17 mouse cellular contexts compared by ENCODE assay signal in genomic region chr12:111794526-111795179, GRCm38 (mm10). TPM values are rescaled to one million over a fixed set of nuclear protein-coding genes. Genes with fewer than 3 reads are reported as not detected.
DNase-seq lines count a peak whose midpoint lies in the region; ATAC-seq and TF ChIP-seq lines count a peak whose summit lies in the region.
"Had no signal": no experiment of that assay in that cellular context is flagged by ENCODE, and none has a peak within 500 bp of the region (broad histone marks: within the 10 kb centered on the region; RNA-seq: fewer than 3 reads in every experiment).

No protein-coding gene starts in this region.

- ATAC-seq in liver, embryonic 12.5 days, result no peak
- ATAC-seq in liver, postnatal 0 days, result no peak
- ATAC-seq in intestine, embryonic 16.5 days, result peak; percentile 84

- peak overlapping the region; percentile 38 for H3K4me2 ChIP-seq in liver, embryonic 12.5 days
- no peak overlapping the region for H3K4me2 ChIP-seq in liver, postnatal 0 days (ENCODE audit: low read depth, low read length)
- H3K4me2 ChIP-seq in intestine, embryonic 16.5 days (ENCODE audit: low read depth, low read length), result peak overlapping the region; percentile 9; the same call in 1 of the 2 replicates
- H3K4me2 ChIP-seq: embryonic facial prominence, embryonic 12.5 days; forebrain, embryonic 12.5 days; heart, embryonic 12.5 days; hindbrain, embryonic 15.5 days had no signal

- H3K27me3 ChIP-seq in liver, embryonic 12.5 days (replicated peaks), result no peaks in the 10 kb centered on the region
- H3K27me3 ChIP-seq in liver, postnatal 0 days (ENCODE audit: insufficient read depth, low read length), result no peaks in the 10 kb centered on the region
- H3K27me3 ChIP-seq in intestine, embryonic 16.5 days (replicated peaks; ENCODE audit: control insufficient read depth, insufficient read depth, low read length), result no peaks in the 10 kb centered on the region
- H3K27me3 ChIP-seq: embryonic facial prominence, embryonic 12.5 days; forebrain, embryonic 12.5 days; heart, embryonic 12.5 days; hindbrain, embryonic 15.5 days had no signal

- no peak overlapping the region for H3K27ac ChIP-seq in liver, embryonic 12.5 days
- H3K27ac ChIP-seq in liver, postnatal 0 days (ENCODE audit: low read depth), result no peak overlapping the region
- H3K27ac ChIP-seq in intestine, embryonic 16.5 days (ENCODE audit: low read length), result peak overlapping the region; percentile 87
- H3K27ac ChIP-seq: forebrain, embryonic 12.5 days; hindbrain, embryonic 15.5 days had no signal

- H3K4me3 ChIP-seq in liver, embryonic 12.5 days, result no peak overlapping the region
- no peak overlapping the region for H3K4me3 ChIP-seq in liver, postnatal 0 days (ENCODE audit: low read depth, low read length)
- no peak overlapping the region for H3K4me3 ChIP-seq in intestine, embryonic 16.5 days (ENCODE audit: low read length)
- H3K4me3 ChIP-seq: embryonic facial prominence, embryonic 12.5 days; forebrain, embryonic 12.5 days; heart, embryonic 12.5 days; hindbrain, embryonic 15.5 days had no signal

- H3K9ac ChIP-seq in liver, embryonic 12.5 days, result peak overlapping the region; percentile 28; the same call in 1 of the 2 replicates
- H3K9ac ChIP-seq in liver, postnatal 0 days (replicated peaks), result no peak overlapping the region
- 0 out of 2 replicates have a peak overlapping the region, but pooled peaks have one; percentile 33 for H3K9ac ChIP-seq in intestine, embryonic 16.5 days (ENCODE audit: low read depth, low read length)
- H3K9ac ChIP-seq: embryonic facial prominence, embryonic 12.5 days; forebrain, embryonic 12.5 days; heart, embryonic 12.5 days; hindbrain, embryonic 15.5 days had no signal

- 89% methylated on average over 18 of the region's 18 CpGs for WGBS in liver, embryonic 12.5 days (ENCODE audit: insufficient replicate concordance)
- WGBS in liver, postnatal 0 days (ENCODE audit: insufficient replicate concordance), result 94% methylated on average over 18 of the region's 18 CpGs
- WGBS in intestine, embryonic 16.5 days, result 86% methylated on average over 18 of the region's 18 CpGs

- H3K9me3 ChIP-seq in liver, embryonic 12.5 days (replicated peaks), result no peaks in the 10 kb centered on the region
- no peaks in the 10 kb centered on the region for H3K9me3 ChIP-seq in liver, postnatal 0 days (ENCODE audit: low read length)
- H3K9me3 ChIP-seq in intestine, embryonic 16.5 days (ENCODE audit: control insufficient read depth, low read length), result no peaks in the 10 kb centered on the region
- H3K9me3 ChIP-seq: embryonic facial prominence, embryonic 12.5 days; forebrain, embryonic 12.5 days; heart, embryonic 12.5 days; hindbrain, embryonic 15.5 days had no signal

- no peak for TF ChIP-seq EP300 in liver, postnatal 0 days (IDR thresholded peaks at IDR 0.05; ENCODE audit: low read depth)

- peak; percentile 7 for DNase-seq in adrenal gland, postnatal 14 days
- no peak for DNase-seq in adrenal gland, adult 2 months
- peak; percentile 31 for DNase-seq in kidney, adult 11 months
- no peak for DNase-seq in kidney, adult 9 months
- DNase-seq in liver, postnatal 0 days, result no peak
- DNase-seq in frontal cortex, postnatal 10 days (ENCODE audit: low spot score in 2 of 2), result no peak
- DNase-seq: lung, postnatal 4 days; midbrain, embryonic 14.5 days; right cerebral cortex, postnatal 14 days; spleen, adult 18-20 months; thymus, postnatal 14 days had no signal

- TF ChIP-seq CTCF in liver, postnatal 0 days (IDR thresholded peaks at IDR 0.05; ENCODE audit: low read depth), result no peak

- H3K4me1 ChIP-seq in liver, embryonic 12.5 days, result peaks cover 19% of the 10 kb centered on the region
- H3K4me1 ChIP-seq in liver, postnatal 0 days (ENCODE audit: insufficient read depth), result no peaks in the 10 kb centered on the region; the same call in 1 of the 2 replicates
- H3K4me1 ChIP-seq in intestine, embryonic 16.5 days (ENCODE audit: control insufficient read depth, insufficient read depth, low read length), result peaks cover 23% of the 10 kb centered on the region
- H3K4me1 ChIP-seq: embryonic facial prominence, embryonic 12.5 days; heart, embryonic 12.5 days; hindbrain, embryonic 15.5 days had no signal

- H3K36me3 ChIP-seq in liver, embryonic 12.5 days, result peaks cover 92% of the 10 kb centered on the region
- H3K36me3 ChIP-seq in liver, postnatal 0 days (replicated peaks; ENCODE audit: insufficient read depth, low read length), result peaks cover 52% of the 10 kb centered on the region
- H3K36me3 ChIP-seq in intestine, embryonic 16.5 days (ENCODE audit: control insufficient read depth, insufficient read depth, low read length), result peaks cover 18% of the 10 kb centered on the region; the same call in 1 of the 2 replicates

RNA-seq across cellular contexts. Expression of gene Xrcc3, which starts 19.0 kb away (rescaled TPM):
- 18.6 and 20.8 TPM in 2 replicates for total RNA-seq in adrenal gland, postnatal 14 days (2021)
- 10 to 100 TPM in 1 of 2 experiments, 1 to 10 TPM in 1; 8.8 to 17.8 TPM for total RNA-seq in adrenal gland, adult 2 months (2021)
- polyA plus RNA-seq in adrenal gland, adult 2 months (2012; rRNA removed), result 19.7 and 22.5 TPM in 2 replicates
- polyA plus RNA-seq in liver, embryonic 12.5 days (2016; fragmentation: Nextera tagmentation; extraction: Ambion mirVana), result 7.7 and 8.2 TPM in 2 replicates
- polyA plus RNA-seq in liver, postnatal 0 days (2015; fragmentation: Nextera tagmentation; extraction: Ambion mirVana), result 2.0 and 2.1 TPM in 2 replicates
- polyA plus RNA-seq in intestine, embryonic 16.5 days (2015; fragmentation: Nextera tagmentation; extraction: Ambion mirVana), result 10.6 and 11.0 TPM in 2 replicates

RNA-seq across cellular contexts. Expression of gene Zfyve21, which starts 19.3 kb away (rescaled TPM):
- 91.0 and 96.9 TPM in 2 replicates for total RNA-seq in adrenal gland, postnatal 14 days (2021)
- total RNA-seq in adrenal gland, adult 2 months (2021), result 100 to 1,000 TPM in 1 of 2 experiments, 10 to 100 TPM in 1; 63.4 to 125 TPM
- polyA plus RNA-seq in adrenal gland, adult 2 months (2012; rRNA removed), result 124 and 125 TPM in 2 replicates
- polyA plus RNA-seq in liver, embryonic 12.5 days (2016; fragmentation: Nextera tagmentation; extraction: Ambion mirVana), result 60.6 and 61.9 TPM in 2 replicates
- polyA plus RNA-seq in liver, postnatal 0 days (2015; fragmentation: Nextera tagmentation; extraction: Ambion mirVana), result 53.3 and 60.0 TPM in 2 replicates
- 232 and 245 TPM in 2 replicates for polyA plus RNA-seq in intestine, embryonic 16.5 days (2015; fragmentation: Nextera tagmentation; extraction: Ambion mirVana)

RNA-seq across cellular contexts. Expression of gene Klc1, which starts 36.0 kb away (rescaled TPM):
- total RNA-seq in adrenal gland, postnatal 14 days (2021), result 99.9 and 115 TPM in 2 replicates
- total RNA-seq in adrenal gland, adult 2 months (2021), result 100 to 1,000 TPM in 1 of 2 experiments, 10 to 100 TPM in 1; 87.7 to 107 TPM
- polyA plus RNA-seq in adrenal gland, adult 2 months (2012; rRNA removed), result 61.6 and 71.6 TPM in 2 replicates
- polyA plus RNA-seq in liver, embryonic 12.5 days (2016; fragmentation: Nextera tagmentation; extraction: Ambion mirVana), result 35.6 TPM in 2 replicates
- 9.6 and 10.7 TPM in 2 replicates for polyA plus RNA-seq in liver, postnatal 0 days (2015; fragmentation: Nextera tagmentation; extraction: Ambion mirVana)
- 75.7 and 83.4 TPM in 2 replicates for polyA plus RNA-seq in intestine, embryonic 16.5 days (2015; fragmentation: Nextera tagmentation; extraction: Ambion mirVana)

Comparison
In these comparisons a context has a peak if more than half of its experiments do, and no peak if none do; other contexts are left out.
1. DNase-seq: peak in adrenal gland, postnatal 14 days (single experiment) and kidney, adult 11 months (single experiment); none in adrenal gland, adult 2 months (single experiment), kidney, adult 9 months (single experiment), liver, postnatal 0 days (single experiment) and frontal cortex, postnatal 10 days (0 of 2).